Mouse (Mus musculus) monocyte, adult 2 months (primary cell): ENCODE results near the gene Crygc.
"Not testable (repeated sequence)": the region's sequence is repeated elsewhere in the genome, so short reads cannot be mapped to it uniquely, and the experiment has no call there.

ENCODE experiments used
- DNase-seq, 2 experiments: peaks; one replicate each; pipeline ENCODE4 v3.0.0; 2022; ENCODE audit warnings: low spot score in 2 of 2, low read depth in 1 of 2

Gene Crygc

DNA sequence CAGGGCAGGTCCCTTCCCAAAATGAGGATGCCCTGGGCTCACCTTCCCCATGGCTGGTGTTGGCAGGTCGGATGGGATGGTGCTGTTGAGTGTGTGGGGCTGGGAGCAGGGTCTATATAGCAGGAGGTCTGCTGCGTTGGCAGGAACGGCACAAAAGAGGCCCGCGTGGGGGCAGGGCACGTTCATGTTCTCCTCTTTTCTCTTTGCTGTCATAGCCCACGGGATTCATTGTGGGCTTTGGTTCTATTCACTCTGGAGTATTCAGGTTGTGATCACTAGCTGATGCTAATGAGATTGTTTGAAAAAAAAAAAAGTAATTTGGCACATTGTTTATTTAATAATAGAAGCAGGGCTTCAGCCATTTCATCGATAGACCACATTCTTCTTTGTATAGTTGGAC lies 10.1 kb downstream of the Crygc start, which contains the start of gene Crygd:
Crygd (minus strand) TSS at position 101 of the 400 bp plus-strand sequence.
- no peak for DNase-seq

DNA sequence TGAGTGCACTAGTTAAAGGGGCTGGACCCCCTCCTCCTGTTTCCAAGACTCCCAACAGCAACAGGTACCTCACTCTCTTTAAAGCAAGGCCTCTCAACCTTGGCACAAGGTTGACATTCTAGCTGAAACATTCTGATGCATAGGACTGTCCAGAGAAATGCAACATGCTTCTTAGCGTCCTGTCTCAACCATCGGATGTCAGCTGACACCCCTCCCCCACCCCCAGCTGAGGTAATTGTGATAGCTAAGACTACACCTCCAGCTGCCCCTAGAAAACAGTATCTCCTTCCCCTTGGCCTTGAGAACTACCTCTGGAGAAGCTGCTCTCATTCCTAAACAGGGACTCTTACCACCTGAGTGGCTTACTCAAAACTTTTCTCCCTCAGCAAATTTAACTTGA lies 21.3 kb downstream of the Crygc start:
- no peak for DNase-seq

DNA sequence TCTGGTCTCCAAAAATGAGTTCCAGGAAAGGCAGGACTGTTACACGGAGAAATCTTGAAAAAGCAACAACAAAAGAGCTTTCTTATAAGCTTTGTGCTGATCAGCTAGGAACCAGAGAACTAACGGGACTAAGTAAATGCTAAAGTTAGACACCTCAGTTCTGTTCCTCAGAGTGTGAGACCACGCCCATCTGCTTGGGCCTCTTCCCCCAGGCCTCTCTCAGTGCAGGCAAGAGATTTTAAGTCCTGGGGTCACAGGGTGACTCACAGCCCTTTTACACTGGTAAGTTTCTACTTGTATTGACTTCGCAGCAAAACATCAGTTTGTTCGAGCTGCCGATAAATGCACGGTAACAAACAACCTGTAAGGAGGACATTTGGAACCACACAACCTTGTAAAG lies 21.8 kb downstream of the Crygc start:
- no peak for DNase-seq

DNA sequence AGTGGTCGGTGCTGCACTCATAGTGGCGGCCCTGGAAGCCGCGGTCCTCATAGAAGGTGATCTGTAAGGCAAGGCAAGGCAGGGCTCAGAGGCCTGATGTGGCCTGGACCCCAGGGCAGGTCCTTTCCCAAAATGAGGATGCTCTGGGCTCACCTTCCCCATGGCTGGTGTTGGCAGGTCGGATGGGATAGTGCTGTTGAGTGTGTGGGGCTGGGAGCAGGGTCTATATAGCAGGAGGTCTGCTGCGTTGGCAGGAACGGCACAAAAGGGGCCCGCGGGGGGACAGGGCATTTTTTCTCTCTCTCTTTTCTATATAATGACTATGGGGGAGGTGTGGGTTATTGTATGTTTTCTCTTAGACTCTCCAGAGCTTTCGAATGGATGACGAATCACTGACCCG lies 22.5 kb downstream of the Crygc start, which contains the start of gene Cryge:
Cryge (minus strand) TSS at position 198 of the 400 bp plus-strand sequence.
- not testable (repeated sequence) for DNase-seq

DNA sequence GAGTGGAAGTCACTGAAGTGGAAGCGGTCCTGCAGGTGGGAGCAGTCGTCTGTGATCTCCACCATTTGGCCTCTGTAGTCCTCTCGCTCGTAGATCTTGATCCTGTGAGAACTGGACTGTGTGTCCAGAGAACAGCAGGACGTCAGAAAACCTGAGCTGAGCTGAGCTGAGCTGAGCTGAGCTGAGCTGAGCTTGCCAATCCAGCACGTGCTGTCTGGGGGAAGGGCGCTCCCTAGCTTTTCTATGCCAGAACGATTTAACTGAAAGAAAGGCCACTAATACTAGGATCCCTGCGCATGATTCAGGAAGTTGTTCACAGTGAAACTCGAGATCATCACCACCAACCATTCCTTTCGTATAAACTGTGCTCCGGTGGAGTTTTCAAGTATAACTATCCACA lies 24.7 kb downstream of the Crygc start:
- DNase-seq = no peak

DNA sequence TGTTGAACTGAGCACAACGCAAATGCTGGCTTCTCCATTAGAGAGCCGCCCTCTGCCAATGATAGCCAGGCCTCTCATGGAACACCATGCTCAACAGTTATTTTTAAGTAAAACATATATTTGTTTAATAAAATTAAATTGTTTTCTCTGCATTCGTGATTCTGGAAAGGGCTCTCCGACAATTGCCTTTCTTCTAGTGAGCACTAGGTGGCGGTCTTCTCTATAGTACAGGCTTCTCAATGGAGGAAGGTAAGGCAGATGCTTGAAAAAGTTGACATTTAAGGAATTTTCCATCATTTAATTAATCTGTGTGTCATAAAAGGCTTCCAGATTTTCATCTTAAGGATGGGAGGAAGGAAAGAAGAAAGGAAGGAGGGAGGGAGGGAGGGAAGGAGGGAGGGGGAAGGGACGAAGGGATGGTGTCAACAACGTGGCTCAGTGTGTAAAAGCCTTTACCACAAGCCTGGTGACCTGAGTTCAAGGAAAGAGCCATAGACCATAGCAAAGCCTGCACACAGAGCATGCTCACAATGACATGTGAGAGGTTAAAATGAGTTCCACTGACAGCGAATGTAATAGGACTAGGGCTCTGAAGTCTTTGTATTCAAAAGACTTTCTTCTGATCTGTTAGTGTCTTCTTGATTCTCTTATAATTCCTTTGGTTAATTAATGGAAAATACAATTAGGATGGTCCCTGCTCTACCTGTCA lies 26.9 kb downstream of the Crygc start:
- DNase-seq = no peak

DNA sequence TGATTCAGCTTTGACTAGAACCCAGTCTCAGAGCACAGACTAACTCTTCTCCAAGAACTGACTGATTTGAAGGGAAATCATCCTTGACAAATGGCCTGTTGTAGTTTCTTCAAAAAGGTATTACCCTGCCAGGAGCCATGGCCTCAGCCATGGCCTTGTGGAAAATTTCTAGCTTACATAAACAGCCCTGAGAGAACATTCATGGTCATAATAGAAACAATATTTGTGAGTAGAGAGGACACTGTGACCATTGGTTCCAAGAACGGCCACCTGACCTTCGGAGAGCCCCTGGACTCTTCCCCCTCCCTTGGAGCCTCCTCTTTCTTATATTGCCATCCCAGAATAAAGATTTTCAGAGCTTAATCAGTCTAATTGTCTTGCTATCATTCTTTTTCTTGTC lies 30.1 kb downstream of the Crygc start:
- DNase-seq = no peak

DNA sequence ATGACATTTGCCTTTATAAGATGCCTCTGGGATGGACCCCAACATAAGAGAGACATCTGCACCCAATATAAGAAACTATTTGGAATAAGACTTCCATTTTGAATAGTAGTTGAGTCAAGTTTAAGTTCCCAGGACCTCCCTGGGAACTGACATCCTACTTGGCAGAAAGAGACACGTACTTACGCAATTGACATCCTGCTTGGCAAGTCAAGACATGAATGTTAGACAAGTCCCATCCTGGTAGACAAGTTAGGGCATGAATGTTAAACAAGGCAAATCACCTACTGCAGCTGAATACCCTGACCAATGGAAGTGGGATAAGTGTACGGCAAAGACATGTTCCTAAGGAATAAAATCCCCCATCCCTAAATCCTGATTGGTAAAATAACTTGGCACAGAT lies 31.7 kb downstream of the Crygc start:
- no peak for DNase-seq

DNA sequence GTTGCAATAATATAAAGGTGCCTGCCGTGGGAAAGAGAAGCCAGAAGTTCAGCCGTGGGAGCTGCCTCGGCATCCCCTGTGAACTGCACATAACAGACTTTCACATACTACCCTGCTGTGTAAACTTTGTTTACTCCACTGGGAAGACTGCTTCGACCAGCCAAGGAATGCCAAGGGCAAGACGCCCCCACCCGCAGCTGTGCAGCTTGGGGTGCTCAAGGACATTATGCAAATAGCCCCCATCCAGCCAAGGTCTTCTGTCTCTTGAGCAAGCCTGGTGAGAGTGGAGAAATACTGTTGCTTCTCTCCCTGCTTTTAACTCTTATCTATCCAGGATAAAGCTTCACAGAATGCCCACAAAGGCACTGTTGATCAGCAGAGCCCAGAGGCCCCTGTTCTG lies 32.7 kb downstream of the Crygc start:
- DNase-seq = no peak

DNA sequence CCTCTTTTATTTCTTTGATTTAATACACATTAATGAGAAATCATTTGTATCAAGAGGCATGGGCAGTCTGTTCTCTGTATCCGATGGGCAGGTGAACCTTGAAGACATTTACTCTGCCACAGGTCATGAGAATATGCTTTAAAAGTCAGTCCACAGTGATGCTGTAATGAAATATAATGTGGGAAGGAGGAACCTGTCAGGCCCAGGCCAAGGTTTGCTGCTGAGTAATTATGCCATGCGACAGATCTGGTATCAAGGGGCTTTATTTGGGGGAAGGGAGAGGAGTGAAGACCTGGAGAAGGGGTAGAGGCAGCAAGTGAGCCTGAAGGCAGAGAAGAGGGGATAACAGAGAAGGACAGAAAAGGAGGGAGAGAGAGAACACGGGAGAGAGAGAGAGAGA lies 33.8 kb downstream of the Crygc start:
- no peak for DNase-seq

DNA sequence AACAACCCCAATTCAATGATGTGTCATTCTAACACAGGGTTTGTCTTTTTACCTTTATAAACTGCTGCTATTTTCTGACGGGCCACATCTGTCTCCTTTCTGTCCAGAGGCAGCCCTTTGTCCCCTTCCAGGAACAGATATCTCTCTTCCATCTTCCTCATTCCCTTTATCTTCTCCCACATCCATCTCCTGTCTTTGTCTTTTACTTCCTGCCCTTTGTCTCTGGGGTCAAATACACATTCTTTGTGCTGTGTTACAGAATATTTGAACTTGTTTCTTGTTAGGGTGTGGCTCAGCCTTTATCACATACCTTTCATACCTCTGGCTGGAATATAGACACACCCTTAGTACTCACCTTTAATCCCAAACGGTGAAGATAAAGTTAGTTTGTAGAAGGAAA lies 35.9 kb downstream of the Crygc start:
- DNase-seq = no peak

DNA sequence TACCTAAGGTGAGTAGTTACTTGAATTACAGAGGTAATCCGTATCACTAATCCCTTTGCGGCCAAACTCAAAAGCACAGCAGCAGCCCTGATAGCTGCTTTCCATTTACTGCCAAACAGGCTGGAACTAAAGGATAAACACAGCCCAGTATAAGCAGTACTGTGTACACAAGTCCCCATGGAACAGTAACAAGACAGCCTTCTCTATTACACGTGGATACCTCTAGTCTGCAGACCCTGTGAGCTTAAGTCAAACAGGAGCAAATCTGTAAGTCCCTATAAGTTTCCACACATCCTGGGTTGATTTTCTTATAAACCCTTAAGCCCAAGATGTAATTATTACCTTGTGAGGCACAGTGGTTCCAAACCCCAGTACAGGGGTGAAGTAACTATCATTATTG lies 38.0 kb downstream of the Crygc start:
- no peak for DNase-seq

DNA sequence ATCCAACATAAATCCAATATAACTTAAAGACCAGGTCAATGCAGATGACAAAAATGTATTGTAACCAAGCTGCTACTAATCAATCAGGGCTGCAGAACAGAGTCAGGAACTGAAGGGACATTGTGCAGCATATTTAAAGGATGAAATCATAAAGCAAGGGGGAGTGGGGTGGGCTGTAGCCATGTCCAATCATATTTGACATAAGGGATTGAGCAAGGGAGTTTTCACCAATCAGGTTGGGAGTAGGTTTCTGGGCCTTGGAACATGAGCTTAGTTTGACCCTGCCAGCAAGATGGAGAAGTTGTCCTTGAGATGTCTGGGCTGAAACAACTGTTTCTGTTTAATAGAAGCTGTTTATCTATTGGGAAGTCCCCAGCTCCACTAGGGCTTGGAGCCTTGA lies 40.8 kb downstream of the Crygc start, which contains the start of gene Akr1cl:
Akr1cl (minus strand) TSS at position 119 of the 400 bp plus-strand sequence.
- DNase-seq = no peak

DNA sequence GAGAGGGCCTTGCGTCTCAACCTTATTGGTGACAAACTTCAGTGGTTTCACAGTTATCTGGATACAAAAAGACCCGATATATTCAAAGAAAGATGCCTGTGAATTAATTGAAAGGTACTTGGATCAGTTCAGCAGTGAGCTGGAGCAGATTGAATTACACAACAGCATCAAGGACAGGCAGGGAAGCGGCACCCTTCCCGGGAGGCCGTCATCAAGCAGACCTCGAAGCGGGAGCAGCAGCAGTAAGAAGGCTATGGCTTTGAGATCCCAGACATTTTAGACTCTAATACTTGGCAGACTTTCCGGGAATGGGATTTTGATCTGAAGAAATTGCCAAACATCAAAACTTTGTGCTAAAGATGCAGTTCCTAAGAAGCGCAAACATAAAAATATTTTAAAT lies 45.3 kb downstream of the Crygc start:
- DNase-seq = no peak
